Mouse (Mus musculus) midbrain, embryonic 15.5 days (tissue): Measurements from ENCODE around the gene Yeats4. TPM values are rescaled to one million over a fixed set of nuclear protein-coding genes. Genes with fewer than 3 reads are reported as not detected.
A peak's percentile ranks its signal among the peaks of the same experiment; 100 is the strongest.

ENCODE experiments used
- ATAC-seq: fragments of 200-750 bp; cut with Nextera tagmentation; replicated peaks from 2 replicates; pipeline ENCODE4 v1.8.0; 2017; ENCODE audit warnings: moderate TSS enrichment
- H3K27ac ChIP-seq: fragments of 300-500 bp; sonication (generic); 2 replicates; pipeline ENCODE4 v1.5.1; 2015; ENCODE audit warnings: mild to moderate bottlenecking, inconsistent platforms
- H3K27me3 ChIP-seq: fragments of 300-500 bp; sonication (generic); replicated peaks from 2 replicates; pipeline ENCODE4 v1.6.1; 2015; ENCODE audit warnings: inconsistent platforms
- H3K36me3 ChIP-seq: fragments of 300-500 bp; sonication (generic); replicated peaks from 2 replicates; pipeline ENCODE4 v1.6.1; 2015; ENCODE audit warnings: inconsistent platforms
- H3K4me1 ChIP-seq: fragments of 300-500 bp; sonication (generic); 2 replicates; pipeline ENCODE4 v1.6.1; 2015; ENCODE audit warnings: inconsistent platforms
- H3K4me2 ChIP-seq: fragments of 300-500 bp; sonication (generic); 2 replicates; pipeline ENCODE4 v1.6.1; 2015; ENCODE audit warnings: inconsistent platforms, mild to moderate bottlenecking, moderate library complexity
- H3K4me3 ChIP-seq: fragments of 300-500 bp; sonication (generic); 2 replicates; pipeline ENCODE4 v1.5.1; 2015; ENCODE audit warnings: mild to moderate bottlenecking, inconsistent platforms
- H3K9ac ChIP-seq: fragments of 300-500 bp; sonication (generic); 2 replicates; pipeline ENCODE4 v1.6.1; 2015; ENCODE audit warnings: mild to moderate bottlenecking, inconsistent platforms
- H3K9me3 ChIP-seq: fragments of 300-500 bp; sonication (generic); 2 replicates; pipeline ENCODE4 v1.6.1; 2016; ENCODE audit warnings: inconsistent platforms
- WGBS: fragments of 180-500 bp; shearing (Covaris S2); methylation state at CpG from one replicate; pipeline ENCODE4 v1.1.7; 2015; ENCODE audit warnings: mixed read lengths; 5-methylcytosine and 5-hydroxymethylcytosine counted together
- polyA plus RNA-seq: library from polyadenylated mRNA; unstranded; fragments of >200 nt; fragmentation: Nextera tagmentation; extraction: Ambion mirVana; gene quantifications from 2 replicates; pipeline ENCODE4 v1.2.1, GENCODE M21; 2015

Yeats4 gene
- 111 and 116 TPM in 2 replicates for polyA plus RNA-seq

- Histone ChIP-seq H3K27ac (peak within 1 kb of the TSS; percentile 98), H3K4me3 (peak within 1 kb of the TSS; percentile 58), H3K36me3 (peaks cover 13% of the 10 kb centered on the region), H3K4me2 (peak within 1 kb of the TSS; percentile 80), H3K4me1 (peaks cover 20% of the 10 kb centered on the region), H3K27me3 (no peaks in the 10 kb centered on the region), H3K9ac (peak within 1 kb of the TSS; percentile 86), H3K9me3 (no peaks in the 10 kb centered on the region)
- ATAC-seq, result peak; percentile 97
- 1% methylated on average over 63 of the region's 63 CpGs for WGBS
Observed at GRCm38 (mm10) chr10:117224102-117224990, at the start of gene Yeats4. Gene Yeats4 (minus strand): TSS chr10:117224507.

- Histone ChIP-seq H3K4me1 (no peaks in the 10 kb centered on the region), H3K27me3 (no peaks in the 10 kb centered on the region), H3K9ac (no peak overlapping the region), H3K36me3 (no peaks in the 10 kb centered on the region), H3K9me3 (no peaks in the 10 kb centered on the region), H3K4me2 (no peak overlapping the region), H3K27ac (no peak overlapping the region), H3K4me3 (no peak overlapping the region)
- ATAC-seq, result no peak
Observed at GRCm38 (mm10) chr10:117272023-117272422, 47.7 kb upstream of the Yeats4 start.

- no peak overlapping the region for H3K27ac ChIP-seq
- ATAC-seq, result no peak; the same call in 1 of the 2 replicates
- no peaks in the 10 kb centered on the region for H3K4me1 ChIP-seq
Observed at GRCm38 (mm10) chr10:117259870-117260269, 35.6 kb upstream of the Yeats4 start.

GRCm38 (mm10) chr10:117238603-117239002 lies 14.3 kb upstream of the Yeats4 start, which contains the start of gene 9530003J23Rik:
Gene 9530003J23Rik (minus strand): TSS chr10:117238703.
- H3K36me3 ChIP-seq, result no peaks in the 10 kb centered on the region
- no peak within 1 kb of the TSS for H3K4me2 ChIP-seq
- ATAC-seq, result no peak
- WGBS, result 86% methylated on average over 12 of the region's 12 CpGs
- no peaks in the 10 kb centered on the region for H3K4me1 ChIP-seq
- H3K4me3 ChIP-seq, result no peak within 1 kb of the TSS
- no peak within 1 kb of the TSS for H3K9ac ChIP-seq
- H3K27ac ChIP-seq, result no peak within 1 kb of the TSS
- no peaks in the 10 kb centered on the region for H3K9me3 ChIP-seq
- no peaks in the 10 kb centered on the region for H3K27me3 ChIP-seq

More at GRCm38 (mm10) chr10:117259870-117260269, 35.6 kb upstream of the Yeats4 start:
- H3K27me3 ChIP-seq, result no peaks in the 10 kb centered on the region
- no peak overlapping the region for H3K4me3 ChIP-seq
- H3K36me3 ChIP-seq, result no peaks in the 10 kb centered on the region
- no peaks in the 10 kb centered on the region for H3K9me3 ChIP-seq
- H3K4me2 ChIP-seq, result no peak overlapping the region
- H3K9ac ChIP-seq, result no peak overlapping the region

- H3K36me3 ChIP-seq, result no peaks in the 10 kb centered on the region
- no peak overlapping the region for H3K4me3 ChIP-seq
- H3K4me1 ChIP-seq, result no peaks in the 10 kb centered on the region
- H3K9ac ChIP-seq, result no peak overlapping the region
- ATAC-seq, result no peak
- 63% methylated on average over 11 of the region's 11 CpGs for WGBS
- H3K27me3 ChIP-seq, result no peaks in the 10 kb centered on the region
- no peak overlapping the region for H3K4me2 ChIP-seq
- no peaks in the 10 kb centered on the region for H3K9me3 ChIP-seq
- no peak overlapping the region for H3K27ac ChIP-seq
Observed at GRCm38 (mm10) chr10:117235866-117236265, 11.6 kb upstream of the Yeats4 start.

GRCm38 (mm10) chr10:117234825-117235224 lies 10.5 kb upstream of the Yeats4 start:
- Histone ChIP-seq H3K9ac (no peak overlapping the region), H3K4me2 (no peak overlapping the region), H3K27me3 (no peaks in the 10 kb centered on the region), H3K4me3 (no peak overlapping the region), H3K27ac (no peak overlapping the region), H3K36me3 (no peaks in the 10 kb centered on the region), H3K4me1 (no peaks in the 10 kb centered on the region), H3K9me3 (no peaks in the 10 kb centered on the region)
- no peak for ATAC-seq
- WGBS, result 73% methylated on average over 4 of the region's 4 CpGs

GRCm38 (mm10) chr10:117229826-117230225 lies 5.5 kb upstream of the Yeats4 start:
- 0 out of 2 replicates have a peak, but pooled peaks cover under 1% of the 10 kb centered on the region for H3K4me1 ChIP-seq
- no peak overlapping the region for H3K4me3 ChIP-seq
- no peaks in the 10 kb centered on the region for H3K9me3 ChIP-seq
- H3K27ac ChIP-seq, result no peak overlapping the region
- ATAC-seq, result no peak
- WGBS, result 67% methylated on average over 16 of the region's 16 CpGs
- H3K27me3 ChIP-seq, result no peaks in the 10 kb centered on the region
- no peak overlapping the region; the same call in 1 of the 2 replicates for H3K4me2 ChIP-seq
- no peaks in the 10 kb centered on the region for H3K36me3 ChIP-seq
- H3K9ac ChIP-seq, result no peak overlapping the region

GRCm38 (mm10) chr10:117226002-117226401 lies 1.7 kb upstream of the Yeats4 start:
- WGBS, result 81% methylated on average over 3 of the region's 3 CpGs
- no peak for ATAC-seq

GRCm38 (mm10) chr10:117225094-117225493 lies 787 bp upstream of the Yeats4 start:
- peak overlapping the region; percentile 98; the same call in 1 of the 2 replicates for H3K27ac ChIP-seq
- H3K9me3 ChIP-seq, result no peaks in the 10 kb centered on the region
- peak overlapping the region; percentile 58 for H3K4me3 ChIP-seq
- no peak for ATAC-seq
- peak overlapping the region; percentile 52 for H3K4me2 ChIP-seq
- WGBS, result 57% methylated on average over 8 of the region's 8 CpGs
- 0 out of 2 replicates have a peak overlapping the region, but pooled peaks have one; percentile 86 for H3K9ac ChIP-seq
- H3K4me1 ChIP-seq, result peaks cover 20% of the 10 kb centered on the region
- peaks cover 5% of the 10 kb centered on the region; the same call in 1 of the 2 replicates for H3K36me3 ChIP-seq
- H3K27me3 ChIP-seq, result no peaks in the 10 kb centered on the region

More at GRCm38 (mm10) chr10:117226002-117226401, 1.7 kb upstream of the Yeats4 start:
- Histone ChIP-seq H3K4me1 (peaks cover 20% of the 10 kb centered on the region), H3K9ac (no peak overlapping the region), H3K36me3 (0 out of 2 replicates have a peak, but pooled peaks cover 4% of the 10 kb centered on the region), H3K27ac (no peak overlapping the region), H3K27me3 (no peaks in the 10 kb centered on the region), H3K4me3 (no peak overlapping the region), H3K9me3 (no peaks in the 10 kb centered on the region), H3K4me2 (no peak overlapping the region)

GRCm38 (mm10) chr10:117223758-117224101 lies 577 bp downstream of the Yeats4 start:
- peak overlapping the region; percentile 98 for H3K27ac ChIP-seq
- peak overlapping the region; percentile 80 for H3K4me2 ChIP-seq
- H3K4me3 ChIP-seq, result peak overlapping the region; percentile 58
- no peaks in the 10 kb centered on the region for H3K27me3 ChIP-seq
- H3K9me3 ChIP-seq, result no peaks in the 10 kb centered on the region
- 0% methylated on average over 9 of the region's 9 CpGs for WGBS
- ATAC-seq, result peak; percentile 75; the same call in 1 of the 2 replicates
- peaks cover 20% of the 10 kb centered on the region for H3K4me1 ChIP-seq
- peaks cover 14% of the 10 kb centered on the region for H3K36me3 ChIP-seq
- peak overlapping the region; percentile 86 for H3K9ac ChIP-seq

GRCm38 (mm10) chr10:117222821-117223220 lies 1.5 kb downstream of the Yeats4 start:
- 0 out of 2 replicates have a peak overlapping the region, but pooled peaks have one; percentile 9 for H3K9ac ChIP-seq
- WGBS, result 13% methylated on average over 3 of the region's 3 CpGs
- peaks cover 23% of the 10 kb centered on the region for H3K36me3 ChIP-seq
- H3K4me1 ChIP-seq, result peaks cover 20% of the 10 kb centered on the region
- peak overlapping the region; percentile 45; the same call in 1 of the 2 replicates for H3K27ac ChIP-seq
- H3K9me3 ChIP-seq, result no peaks in the 10 kb centered on the region
- H3K4me3 ChIP-seq, result peak overlapping the region; percentile 5; the same call in 1 of the 2 replicates
- no peaks in the 10 kb centered on the region for H3K27me3 ChIP-seq
- peak overlapping the region; percentile 80 for H3K4me2 ChIP-seq
- peak; percentile 13; the same call in 1 of the 2 replicates for ATAC-seq

GRCm38 (mm10) chr10:117218351-117218750 lies 6.0 kb downstream of the Yeats4 start:
- WGBS, result 93% methylated on average over 8 of the region's 8 CpGs
- no peaks in the 10 kb centered on the region for H3K9me3 ChIP-seq
- peaks cover 14% of the 10 kb centered on the region for H3K4me1 ChIP-seq
- H3K27ac ChIP-seq, result no peak overlapping the region
- no peak overlapping the region for H3K4me3 ChIP-seq
- no peak overlapping the region for H3K4me2 ChIP-seq
- H3K36me3 ChIP-seq, result peaks cover 56% of the 10 kb centered on the region
- no peaks in the 10 kb centered on the region for H3K27me3 ChIP-seq
- no peak for ATAC-seq
- H3K9ac ChIP-seq, result no peak overlapping the region
